Mouse (Mus musculus): ENCODE measurements around the gene Rngtt.

GRCm38 (mm10) chr4:33526675-33527074 lies 216.6 kb downstream of the Rngtt start:
- no peak for TF ChIP-seq CTCF (IDR thresholded peaks at IDR 0.05; ENCODE audit: extremely low read depth, insufficient read depth, low read length)
- no peak for TF ChIP-seq POLR2A (IDR thresholded peaks at IDR 0.05; ENCODE audit: extremely low read depth, insufficient read depth, low read length)

All from cortical plate, adult 2 months (tissue).